Mouse (Mus musculus) T-helper 17 cell (primary cell): ENCODE data around the gene Phf10.

Experiments used
- in situ Hi-C, 2 experiments: fragments of 300-600 bp; cut with MboI, MseI; formaldehyde crosslinking; loops; 1 replicate in 1 of 2; 2 replicates in 1 of 2; pipeline ENCODE4 v1.15.1; 2025; ENCODE audit warnings: high pct_unique_total_duplicates in 2 of 2

Phf10 gene

DNA sequence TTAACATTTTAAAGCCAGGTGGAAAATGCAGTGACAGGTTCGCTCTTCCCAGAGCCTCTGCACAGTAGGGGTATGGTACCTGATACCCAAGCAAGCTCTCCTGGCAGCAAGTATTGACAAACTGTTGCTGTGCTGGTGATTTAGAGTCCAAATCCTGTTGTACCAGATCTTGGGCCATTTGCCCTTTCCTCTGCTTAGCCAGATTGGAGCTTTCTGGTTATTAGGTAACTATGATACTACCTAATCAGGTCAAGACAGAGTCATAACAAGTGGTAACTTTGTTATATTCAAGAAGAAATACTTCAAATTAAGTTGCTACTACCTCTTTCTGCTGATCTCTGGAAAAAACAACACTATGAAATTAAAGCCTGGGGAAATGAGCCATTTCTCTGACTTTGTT lies 16.5 kb downstream of the Phf10 start:
- in situ Hi-C loops = loop anchor here (10.0 to 25.0 kb wide), 2 partner anchors 50 to 1257 kb away; no protein-coding TSS in a partner anchor

DNA sequence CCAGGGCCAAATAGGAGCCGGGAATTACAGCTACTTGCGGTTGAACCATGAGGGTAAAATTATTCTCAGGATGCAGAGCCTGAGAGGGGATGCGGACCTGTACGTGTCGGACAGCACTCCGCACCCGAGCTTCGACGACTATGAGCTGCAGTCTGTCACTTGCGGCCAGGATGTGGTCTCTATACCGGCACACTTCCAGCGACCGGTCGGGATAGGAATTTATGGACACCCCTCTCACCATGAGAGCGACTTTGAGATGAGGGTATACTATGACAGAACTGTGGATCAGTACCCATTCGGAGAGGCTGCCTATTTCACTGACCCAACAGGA lies 17.4 kb downstream of the Phf10 start:
- in situ Hi-C loops = loop anchor here (10.0 to 25.0 kb wide), 2 partner anchors 51 to 1256 kb away; no protein-coding TSS in a partner anchor

DNA sequence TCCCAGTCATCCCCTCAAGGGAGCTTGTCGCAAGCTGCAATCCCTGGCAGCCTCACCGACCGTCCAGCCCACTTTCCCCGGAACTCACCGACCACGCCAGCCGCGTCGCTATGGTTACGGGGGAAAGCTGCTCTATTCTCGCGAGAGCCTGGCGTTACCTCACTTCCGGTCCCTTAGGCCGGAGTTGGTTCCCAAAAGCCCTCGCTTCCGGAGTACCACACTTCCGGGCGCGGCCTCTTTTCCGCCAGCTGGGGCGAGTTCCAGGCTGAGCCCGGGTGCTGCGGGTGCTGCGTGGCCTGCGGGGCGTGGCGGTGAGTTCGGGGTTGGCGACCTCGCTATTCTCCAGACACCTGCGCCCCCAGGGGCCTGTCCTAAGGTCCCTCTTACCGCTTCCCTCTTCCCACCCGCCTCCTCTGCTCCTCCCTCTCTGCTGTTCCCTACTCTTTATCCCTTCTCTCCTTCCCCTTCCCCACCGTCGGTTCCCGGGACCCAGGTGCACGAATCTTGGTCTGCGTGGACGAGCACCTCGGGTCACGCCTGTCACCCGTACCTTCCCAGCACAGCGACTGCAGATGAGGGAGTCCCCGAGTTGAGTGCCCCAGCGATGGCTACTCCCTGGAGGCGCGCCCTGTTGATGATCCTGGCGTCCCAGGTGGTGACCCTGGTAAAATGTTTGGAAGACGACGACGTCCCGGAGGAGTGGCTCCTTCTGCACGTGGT lies 17.9 kb downstream of the Phf10 start, which contains the start of the genes Wdr27 and 1600012H06Rik:
TSS of gene Wdr27 (minus strand) at position 150 of the 720 bp plus-strand sequence.
TSS of gene 1600012H06Rik (plus strand) at position 176 of the 720 bp plus-strand sequence.
- in situ Hi-C loops = loop anchor here (10.0 to 25.0 kb wide), 2 partner anchors 52 to 1256 kb away; no protein-coding TSS in a partner anchor

DNA sequence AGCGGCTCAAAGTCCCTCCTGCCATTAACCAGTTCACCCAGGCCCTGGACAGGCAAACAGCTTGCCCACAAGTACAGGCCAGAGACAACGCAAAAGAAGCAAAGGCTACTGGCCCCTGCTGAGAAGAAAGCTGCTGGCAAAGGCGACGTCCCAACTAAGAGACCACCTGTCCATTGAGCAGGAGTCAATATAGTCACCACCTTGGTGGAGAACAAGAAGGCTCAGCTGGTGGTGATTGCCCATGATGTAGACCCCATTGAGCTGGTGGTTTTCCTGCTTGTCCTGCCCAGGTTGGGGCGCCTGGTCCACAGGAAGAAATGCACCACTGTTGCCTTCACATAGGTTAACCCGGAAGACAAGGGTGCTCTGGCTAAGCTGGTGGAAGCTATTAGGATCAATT lies 18.9 kb downstream of the Phf10 start:
- in situ Hi-C loops = loop anchor here (10.0 to 25.0 kb wide), 2 partner anchors 53 to 1255 kb away; no protein-coding TSS in a partner anchor

DNA sequence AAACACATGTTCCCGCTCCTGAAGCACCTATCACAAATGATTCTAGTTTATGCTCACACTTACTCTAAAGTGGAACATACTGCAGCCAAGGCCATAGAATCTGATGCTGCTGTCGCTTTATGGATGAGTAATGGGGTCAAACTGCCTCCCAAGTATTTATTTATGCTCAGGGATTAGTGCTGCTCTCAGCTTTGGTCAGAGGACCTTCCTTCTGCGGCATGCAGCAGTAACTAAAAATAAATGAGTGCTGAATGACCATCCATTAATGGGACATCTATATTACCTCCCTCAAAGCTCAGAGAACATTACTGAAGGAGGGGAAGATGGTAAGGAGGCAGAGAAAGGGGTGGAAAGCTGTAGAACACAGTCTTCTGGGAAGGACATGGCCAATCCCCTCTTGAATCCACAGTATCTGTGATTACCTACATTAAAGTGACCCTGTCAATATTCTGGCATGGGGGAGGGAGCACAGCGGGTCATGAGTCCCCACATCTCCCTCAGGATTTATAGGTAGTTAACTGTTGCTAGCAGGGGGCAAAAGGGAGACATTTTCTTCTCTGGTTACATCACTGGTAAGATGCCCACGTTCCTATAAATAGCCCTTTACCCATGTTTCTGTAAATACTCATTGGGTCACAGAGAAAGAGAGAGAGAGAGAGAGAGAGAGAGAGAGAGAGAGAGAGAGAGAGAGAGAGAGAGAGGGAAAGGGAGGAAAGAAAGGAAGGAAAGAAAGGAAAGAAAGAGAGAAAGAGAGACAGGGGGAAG lies 25.1 kb downstream of the Phf10 start:
- in situ Hi-C loops = loop anchor here in 1 of 2 experiments (25.0 kb wide), 1 partner anchor 1249 kb away; no protein-coding TSS in a partner anchor

DNA sequence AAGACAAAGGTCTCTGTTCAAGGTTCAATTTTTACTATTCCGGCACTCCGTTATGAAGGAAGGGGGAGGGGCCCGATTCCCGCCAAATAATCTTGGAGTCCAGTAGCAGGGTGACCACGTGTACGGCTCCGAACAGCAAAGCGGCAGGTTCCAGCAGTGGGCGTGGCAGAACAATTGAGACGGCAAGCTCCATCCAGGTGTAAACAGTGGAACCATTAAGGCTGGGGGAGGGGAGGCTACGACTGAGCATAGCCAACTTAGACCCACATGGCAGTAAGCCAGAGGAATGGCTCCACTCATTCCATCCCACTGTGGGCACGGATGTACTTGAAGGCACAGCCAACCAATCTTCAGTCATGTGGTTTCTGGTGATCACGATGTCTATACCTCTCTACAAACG lies 25.8 kb downstream of the Phf10 start:
- in situ Hi-C loops = loop anchor here in 1 of 2 experiments (25.0 kb wide), 1 partner anchor 1248 kb away; no protein-coding TSS in a partner anchor

DNA sequence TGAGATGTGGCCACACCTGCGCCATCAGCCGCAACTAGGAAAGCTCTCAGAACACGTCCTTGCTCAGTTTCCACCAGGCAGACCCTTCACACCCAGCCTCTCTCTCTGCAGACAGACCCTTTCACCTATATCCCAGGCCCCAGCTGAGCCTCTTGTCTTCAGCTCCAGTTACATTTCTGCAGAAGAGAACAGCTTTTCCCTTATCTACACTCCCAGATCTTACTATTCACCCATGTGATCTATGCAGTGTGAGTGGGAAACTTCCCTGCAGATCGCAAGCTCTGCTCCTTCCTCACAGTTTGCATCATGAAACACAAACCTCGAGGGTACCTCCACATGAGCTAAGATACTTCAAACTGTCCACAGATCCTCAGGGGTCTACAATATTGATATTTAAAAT lies 29.6 kb downstream of the Phf10 start:
- in situ Hi-C loops = loop anchor here in 1 of 2 experiments (25.0 kb wide), 1 partner anchor 1244 kb away; no protein-coding TSS in a partner anchor

DNA sequence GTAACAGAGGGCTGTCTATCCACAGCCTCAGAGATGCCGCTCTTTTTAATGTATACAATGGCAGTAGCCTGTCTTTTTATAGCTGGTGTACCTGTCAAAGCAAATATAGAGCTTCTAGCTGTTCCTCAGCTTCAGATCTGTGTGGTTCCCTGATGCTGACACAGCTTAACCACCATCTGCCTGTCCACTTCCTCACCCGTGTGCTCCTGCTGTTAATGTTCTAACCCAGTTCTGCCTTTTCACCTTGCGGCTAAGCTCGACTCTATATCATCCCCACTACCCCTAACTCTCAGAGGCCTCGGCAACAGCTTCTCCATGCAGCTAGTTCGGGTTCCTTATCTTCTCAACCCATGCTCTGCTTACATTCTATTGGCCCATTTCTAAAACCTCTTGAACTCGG lies 30.4 kb downstream of the Phf10 start:
- in situ Hi-C loops = loop anchor here in 1 of 2 experiments (25.0 kb wide), 1 partner anchor 1243 kb away; no protein-coding TSS in a partner anchor

DNA sequence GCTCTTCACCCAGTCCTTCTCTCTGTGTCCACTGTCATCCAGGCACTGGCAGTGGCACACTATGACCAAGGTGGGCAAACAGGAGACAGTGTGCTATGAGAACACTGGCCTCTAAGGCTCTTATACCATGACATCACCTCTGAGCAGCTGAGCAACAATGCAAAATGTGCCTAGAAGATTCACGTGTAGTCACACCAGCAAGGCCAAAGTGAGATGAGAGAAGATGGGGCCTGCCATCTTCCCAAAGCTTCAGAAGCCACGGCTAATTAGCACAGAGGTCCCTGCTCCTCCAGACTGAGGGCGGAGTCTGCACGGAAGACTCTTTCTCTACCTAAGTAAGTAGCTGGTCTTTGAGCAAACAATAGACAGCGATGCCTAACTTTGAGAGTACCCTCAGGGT lies 32.4 kb downstream of the Phf10 start:
- in situ Hi-C loops = loop anchor here in 1 of 2 experiments (25.0 kb wide), 1 partner anchor 1241 kb away; no protein-coding TSS in a partner anchor

DNA sequence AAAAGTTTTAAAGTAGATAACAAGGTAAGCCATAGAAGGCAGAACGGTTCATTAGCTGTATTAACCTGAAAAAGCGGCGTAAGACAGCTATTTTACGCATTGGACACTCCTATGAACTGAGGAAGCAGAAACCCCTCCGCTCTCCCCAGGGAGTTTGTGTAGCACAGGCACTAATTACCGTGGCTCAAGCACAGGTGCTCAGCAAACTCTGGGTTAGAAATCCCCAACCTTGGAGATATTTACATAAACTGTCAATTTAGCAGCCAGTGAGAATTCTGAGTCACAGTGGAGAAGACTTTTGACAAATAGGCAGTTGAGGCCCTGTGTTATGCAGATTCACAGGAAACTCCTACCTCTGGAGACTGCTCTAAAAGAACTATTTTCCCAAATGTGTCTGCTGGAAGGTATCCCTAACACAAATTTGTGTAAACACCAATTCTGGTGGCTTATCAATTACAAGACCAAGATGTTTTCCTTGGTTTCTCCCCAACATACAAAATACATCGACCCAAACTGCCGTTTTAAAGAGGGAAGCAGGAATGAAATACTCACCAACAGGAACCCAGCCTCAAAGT lies 33.3 kb downstream of the Phf10 start:
- in situ Hi-C loops = loop anchor here in 1 of 2 experiments (25.0 kb wide), 1 partner anchor 1240 kb away; no protein-coding TSS in a partner anchor

DNA sequence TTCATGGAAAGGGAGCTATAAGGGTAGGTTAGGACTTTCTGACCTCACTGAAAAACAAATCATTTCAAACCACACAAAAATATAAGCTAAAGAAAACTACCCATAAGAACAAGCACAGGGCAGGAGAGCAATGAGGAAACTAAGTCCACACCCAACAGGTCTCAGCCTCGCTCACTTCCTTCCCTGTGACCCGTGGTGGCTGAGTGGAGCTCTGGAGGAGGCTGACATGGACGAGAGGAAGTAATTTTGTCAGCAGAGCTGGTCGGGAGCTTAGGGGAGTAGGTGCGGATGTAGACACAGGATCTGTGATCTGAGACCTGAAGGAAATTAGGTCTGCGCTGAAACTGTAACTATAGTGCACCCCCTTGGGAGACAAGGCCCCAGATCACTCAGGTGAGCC lies 39.5 kb downstream of the Phf10 start:
- in situ Hi-C loops = loop anchor here in 1 of 2 experiments (25.0 kb wide), 1 partner anchor 634 kb away; the partner anchor contains the start of gene Smoc2

DNA sequence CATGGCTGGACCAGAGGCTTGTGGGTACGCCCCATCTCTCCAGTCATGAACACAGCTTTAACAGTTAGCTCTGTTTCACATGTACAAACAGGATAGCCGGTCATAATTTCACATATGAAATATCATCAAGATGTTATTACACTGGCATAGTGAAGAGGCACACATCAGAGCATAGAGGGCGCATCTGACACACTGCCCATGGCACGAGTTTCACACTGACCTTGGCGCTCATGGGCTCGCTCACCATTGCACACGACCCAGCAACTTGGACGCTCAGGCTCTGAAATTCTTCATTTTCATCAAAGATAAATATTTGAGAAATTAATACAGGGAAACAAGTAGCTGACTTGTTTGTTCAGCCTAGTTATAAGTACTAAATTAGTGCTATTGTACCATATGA lies 43.2 kb downstream of the Phf10 start:
- in situ Hi-C loops = loop anchor here in 1 of 2 experiments (25.0 kb wide), 1 partner anchor 631 kb away; the partner anchor contains the start of gene Smoc2

DNA sequence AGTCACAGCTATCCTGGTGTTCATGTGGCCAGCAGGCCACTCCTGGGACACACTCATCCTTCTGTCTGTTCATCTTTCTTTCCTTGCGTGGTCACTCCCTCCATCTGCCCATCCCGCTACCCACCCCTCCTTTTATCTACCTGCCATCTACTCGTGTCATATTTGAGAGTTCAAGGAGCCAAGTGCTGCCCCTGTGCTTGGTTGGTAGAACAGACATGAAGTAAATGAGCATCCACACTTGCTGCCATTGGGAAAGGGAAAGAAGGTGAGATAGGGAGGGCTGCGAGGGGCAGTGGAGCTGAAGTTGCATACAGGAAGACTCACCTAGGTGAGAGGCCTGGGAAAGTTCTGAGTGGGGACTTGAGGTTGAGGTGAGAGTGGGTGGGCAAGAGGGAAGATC lies 46.7 kb downstream of the Phf10 start:
- in situ Hi-C loops = loop anchor here in 1 of 2 experiments (25.0 kb wide), 1 partner anchor 627 kb away; the partner anchor contains the start of gene Smoc2

DNA sequence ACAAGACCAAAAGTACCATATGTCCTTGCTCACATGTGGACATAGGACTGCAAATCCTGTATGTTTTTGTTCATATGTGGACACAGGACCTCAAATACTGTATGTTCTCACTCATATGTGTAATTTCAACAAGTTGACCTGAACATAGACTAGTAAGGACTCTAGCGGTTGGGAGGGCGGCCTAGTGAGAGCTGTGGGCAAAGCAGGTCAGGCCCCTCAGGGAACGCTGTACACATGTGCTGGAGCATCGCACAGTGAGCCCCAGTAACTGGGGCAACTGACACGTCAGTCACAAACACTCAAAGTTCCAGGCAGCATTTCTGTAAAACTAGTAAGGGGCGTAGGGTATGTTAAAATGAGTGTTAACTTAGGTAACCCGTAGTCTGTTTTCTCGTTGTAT lies 48.1 kb downstream of the Phf10 start:
- in situ Hi-C loops = loop anchor here in 1 of 2 experiments (25.0 kb wide), 1 partner anchor 626 kb away; the partner anchor contains the start of gene Smoc2

DNA sequence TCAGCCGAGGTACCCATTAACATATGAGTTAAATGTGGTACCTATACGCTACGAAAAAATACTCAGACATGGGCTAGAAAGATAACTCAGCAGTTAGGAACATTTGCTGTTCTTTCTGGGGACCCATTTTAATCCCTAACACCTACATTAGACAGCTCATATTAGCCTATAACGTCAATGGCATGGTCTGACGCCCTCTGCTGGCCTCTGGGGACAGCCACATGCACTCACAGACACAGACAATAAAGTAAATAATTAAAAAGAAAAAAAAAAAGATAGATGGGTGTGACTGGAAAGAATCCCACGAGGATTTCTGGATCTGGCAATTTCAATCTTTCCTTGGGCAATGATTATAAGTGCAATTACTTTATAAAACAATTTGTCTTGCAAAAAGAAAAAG lies 48.7 kb downstream of the Phf10 start:
- in situ Hi-C loops = loop anchor here in 1 of 2 experiments (25.0 kb wide), 1 partner anchor 625 kb away; the partner anchor contains the start of gene Smoc2

DNA sequence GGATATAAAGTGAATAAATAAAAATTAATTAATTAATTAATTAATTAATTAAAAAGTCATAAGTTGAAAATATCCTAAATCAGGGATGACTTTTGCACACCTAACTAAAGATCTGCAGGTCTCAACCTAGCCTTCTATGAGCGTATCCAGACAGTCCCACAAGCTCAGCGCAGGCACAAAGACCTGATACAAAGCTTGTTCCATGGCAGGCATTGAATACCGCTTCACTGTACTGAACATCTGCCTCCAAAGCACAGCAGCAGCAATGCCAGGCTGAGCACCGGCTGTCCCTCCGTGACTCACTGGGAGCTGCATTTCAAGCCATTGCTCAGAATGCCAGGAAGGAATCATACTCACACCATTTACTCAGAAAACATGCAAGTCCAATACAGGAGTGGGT lies 50.3 kb downstream of the Phf10 start:
- in situ Hi-C loops = loop anchor here in 1 of 2 experiments (25.0 kb wide), 1 partner anchor 623 kb away; the partner anchor contains the start of gene Smoc2

DNA sequence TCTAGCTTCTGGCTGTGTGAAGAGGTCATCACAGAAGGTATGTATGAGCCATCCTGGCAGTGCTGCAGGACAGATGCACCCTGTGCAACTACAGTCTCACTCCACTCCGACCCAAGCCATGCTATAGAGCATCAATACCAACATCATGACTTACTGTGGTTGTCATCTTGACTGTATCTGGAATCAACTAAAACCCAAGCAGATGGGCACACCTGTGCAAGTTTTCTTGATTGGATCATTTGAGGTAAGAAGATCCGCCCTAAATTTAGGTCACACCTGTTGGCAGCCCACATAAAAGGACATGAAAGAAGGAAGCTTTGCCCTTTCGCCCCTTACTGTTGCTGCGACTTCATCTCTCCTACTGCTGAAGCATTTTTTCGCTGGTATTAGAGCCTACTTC lies 51.7 kb downstream of the Phf10 start:
- in situ Hi-C loops = loop anchor here (5.0 to 25.0 kb wide), 4 partner anchors 382 to 685 kb away; partner anchors contain the start of gene Smoc2 (in 1 of the 2)

DNA sequence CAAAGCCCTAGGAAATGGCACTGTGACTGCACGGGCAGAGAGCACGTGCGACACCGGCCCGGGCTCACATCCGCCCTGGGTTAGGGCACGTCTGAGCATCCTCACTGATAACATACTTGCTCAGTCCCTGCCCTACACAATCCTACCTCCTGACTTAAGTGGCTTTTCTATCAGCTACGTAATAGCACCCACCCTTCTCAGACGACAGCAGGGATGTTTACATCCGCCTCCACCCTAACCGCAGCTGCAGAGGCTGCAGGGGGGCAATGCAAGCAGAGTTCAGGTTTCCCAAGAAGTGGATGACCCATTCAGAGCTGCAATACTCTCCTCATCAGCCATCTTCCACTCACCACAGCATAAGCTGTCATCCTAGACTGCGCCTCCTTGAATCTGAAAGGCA lies 53.9 kb downstream of the Phf10 start:
- in situ Hi-C loops = loop anchor here (5.0 to 25.0 kb wide), 4 partner anchors 380 to 682 kb away; partner anchors contain the start of gene Smoc2 (in 1 of the 2)

DNA sequence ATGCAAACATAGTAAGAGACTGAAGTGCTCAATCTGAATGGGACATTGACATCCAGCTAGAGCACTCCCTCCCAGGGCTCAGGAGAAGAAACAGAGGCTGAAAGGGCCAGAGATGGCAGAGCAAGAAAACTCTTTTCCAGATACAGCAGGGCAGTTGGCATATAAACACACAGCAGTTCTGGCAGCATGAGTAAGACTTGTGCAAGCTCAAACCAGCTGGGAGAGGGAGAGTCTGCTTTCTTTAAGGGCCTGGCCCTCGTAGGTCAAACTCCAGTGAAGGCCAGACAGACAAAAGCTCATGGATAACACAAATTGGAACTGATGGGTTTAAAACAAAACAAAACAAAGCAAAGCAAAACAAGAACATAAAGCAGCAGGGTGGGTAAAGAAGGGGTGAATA lies 54.5 kb downstream of the Phf10 start:
- in situ Hi-C loops = loop anchor here (5.0 to 25.0 kb wide), 4 partner anchors 379 to 682 kb away; partner anchors contain the start of gene Smoc2 (in 1 of the 2)

DNA sequence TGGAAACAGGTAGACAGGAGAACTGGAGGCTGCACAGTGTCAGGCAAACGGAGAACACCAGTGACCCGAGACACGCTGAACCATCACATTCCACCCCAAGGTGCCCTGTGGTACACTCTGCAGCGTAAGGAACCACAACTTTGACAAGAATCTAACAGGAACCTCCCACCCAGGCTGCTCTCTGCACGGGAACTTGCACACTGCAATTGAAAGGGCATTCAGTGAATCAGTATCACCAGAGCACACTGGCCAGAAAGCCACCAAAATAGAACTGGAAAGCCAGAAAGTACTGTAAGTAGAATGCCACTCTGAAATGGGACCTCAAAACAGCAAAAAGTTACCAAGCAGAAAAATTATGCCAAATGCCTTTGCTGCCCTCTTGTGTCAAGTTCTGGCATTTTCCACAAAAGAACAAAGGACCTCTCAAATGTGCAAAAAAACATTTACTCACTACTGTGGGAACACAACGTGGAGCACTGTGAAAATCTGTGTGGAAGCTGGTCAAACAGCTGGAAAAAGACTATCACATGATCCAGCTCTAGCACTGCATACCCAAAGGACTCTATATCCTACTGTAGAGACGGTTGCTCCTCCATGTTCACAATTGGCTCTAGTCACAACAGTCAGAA lies 56.3 kb downstream of the Phf10 start:
- in situ Hi-C loops = loop anchor here (5.0 to 25.0 kb wide), 4 partner anchors 377 to 680 kb away; partner anchors contain the start of gene Smoc2 (in 1 of the 2)
